Mouse (Mus musculus) gastrocnemius, adult 8-10 months (tissue): ENCODE results near the gene Meox2. TPM values are rescaled to one million over a fixed set of nuclear protein-coding genes. Genes with fewer than 3 reads are reported as not detected.

Experiments used
- total RNA-seq, 4 experiments: library from RNA; stranded (reverse); gene quantifications; 2 replicates each; pipeline ENCODE4 v1.2.4; 2022

Gene Meox2
- total RNA-seq, 4 experiments from 2014 or later = 5.2 to 8.4 (median 7.6) TPM

Other genes with a start within 250 kb of the Meox2 start
- gene Agmo, start 133.1 kb downstream of the Meox2 start, total RNA-seq = 1 to 10 TPM in 3 of 4 experiments, under 1 TPM in 1; 0.65 to 1.7 (median 1.4) TPM